Mouse (Mus musculus): ENCODE data around the gene Tex38.

DNA sequence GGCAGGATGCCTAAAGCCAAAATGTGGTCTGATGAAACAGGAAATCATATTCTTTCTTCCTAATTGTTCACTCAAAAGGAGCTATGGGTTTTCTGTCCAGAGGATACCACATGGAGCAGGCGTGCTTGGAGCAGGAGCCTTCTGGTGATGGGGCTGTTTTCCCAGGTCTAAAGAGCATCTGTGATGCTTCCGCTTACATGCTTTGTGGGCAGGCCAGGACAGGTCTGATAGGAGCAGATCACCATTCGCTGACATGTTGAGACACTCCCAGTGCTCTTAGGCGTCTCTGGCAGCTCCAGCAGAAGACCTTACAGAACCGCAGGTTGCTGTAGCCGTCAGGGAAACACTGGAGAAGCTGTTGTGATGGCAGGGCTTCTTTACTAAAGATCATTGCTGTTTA is 5.8 kb downstream of the Tex38 start:
- TF ChIP-seq FOSL1 (IDR thresholded peaks at IDR 0.05; ENCODE audit: insufficient read depth, low read length, poor library complexity, severe bottlenecking) (no peak), CTCF (IDR thresholded peaks at IDR 0.05; ENCODE audit: control insufficient read depth, insufficient read depth, insufficient read length) (no peak), CEBPB (IDR thresholded peaks at IDR 0.05; ENCODE audit: low read depth) (no peak), MAX (IDR thresholded peaks at IDR 0.05) (no peak), USF1 (IDR thresholded peaks at IDR 0.05; ENCODE audit: low read depth) (no peak), MYOG (IDR thresholded peaks at IDR 0.05; ENCODE audit: control insufficient read depth, extremely low read depth, insufficient read length) (no peak)

Data from C2C12 (cell line).